Mouse (Mus musculus) cerebellum, adult 2 months (tissue): Measurements from ENCODE around the gene Myo9b.

ENCODE experiments used
- CTCF ChIP-seq: fragments of 200-500 bp; IDR thresholded peaks from 2 replicates; pipeline ENCODE4 v1.5.1; 2011; ENCODE audit warnings: low read depth, mild to moderate bottlenecking, control low read depth, low read length, moderate library complexity, borderline replicate concordance; ENCODE audit not compliant: insufficient read depth
- POLR2A ChIP-seq: fragments of 200-500 bp; IDR thresholded peaks from 2 replicates; pipeline ENCODE4 v1.6.1; 2011; ENCODE audit warnings: low read length, control low read depth, borderline replicate concordance; ENCODE audit not compliant: insufficient read depth

DNA sequence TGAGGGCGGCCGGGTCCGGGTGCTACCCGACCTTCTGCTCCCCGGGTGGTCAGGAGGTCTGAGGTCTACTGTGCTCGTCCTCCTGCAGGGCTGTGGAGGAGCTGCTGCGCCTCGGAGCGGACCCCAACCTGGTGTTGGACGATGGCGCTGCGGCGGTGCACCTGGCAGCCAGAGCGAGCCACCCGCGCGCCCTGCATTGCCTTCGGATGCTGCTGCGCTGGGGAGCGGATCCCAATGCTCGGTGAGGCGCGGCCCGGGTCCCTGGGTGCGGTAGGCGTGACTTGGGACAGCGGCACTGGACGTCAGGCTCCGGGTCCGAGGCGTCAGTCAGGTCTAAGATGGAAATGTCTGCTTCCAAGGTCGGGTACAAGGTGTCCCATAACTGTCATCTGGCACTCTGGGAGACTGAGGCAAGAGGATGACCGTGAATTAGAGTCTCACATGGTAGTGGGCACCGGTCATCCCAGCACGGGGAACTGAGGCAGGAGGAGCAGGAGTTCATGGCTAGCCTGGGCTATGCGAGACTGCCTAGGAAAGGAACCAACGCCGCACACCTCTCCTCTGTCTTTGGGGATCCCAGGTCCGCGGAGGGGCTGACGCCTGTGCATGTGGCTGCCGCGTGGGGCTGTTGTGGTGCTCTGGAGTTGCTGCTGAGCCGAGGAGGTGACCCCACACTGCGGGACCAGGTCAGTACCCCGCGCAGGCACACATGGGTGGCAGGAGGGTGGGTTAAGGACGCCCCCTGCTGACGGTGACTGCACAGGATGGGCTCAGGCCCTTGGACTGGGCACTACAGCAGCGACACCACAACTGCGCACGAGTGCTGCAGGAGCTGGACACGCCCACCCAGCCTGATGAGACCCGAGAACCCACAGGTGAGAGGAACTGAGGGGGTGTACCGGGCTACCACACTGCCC, 133.8 kb downstream of the Myo9b start:
- TF ChIP-seq CTCF (peak; percentile 59; the same call in 1 of the 2 replicates), POLR2A (no peak)
